Mouse (Mus musculus) cortical plate, adult 2 months (tissue): ENCODE results near the gene Tbc1d2b. TPM values are rescaled to one million over a fixed set of nuclear protein-coding genes. Genes with fewer than 3 reads are reported as not detected.

Experiments used
- H3K27ac ChIP-seq: fragments of 200-500 bp; 2 replicates; pipeline ENCODE4 v1.5.1; 2012; ENCODE audit warnings: low read length, control low read depth, inconsistent platforms; ENCODE audit not compliant: insufficient read depth
- H3K4me1 ChIP-seq: fragments of 200-500 bp; 2 replicates; pipeline ENCODE4 v1.6.1; 2011; ENCODE audit warnings: low read length; ENCODE audit not compliant: control insufficient read depth, insufficient read depth
- H3K4me3 ChIP-seq: fragments of 200-500 bp; 2 replicates; pipeline ENCODE4 v1.5.1; 2011; ENCODE audit warnings: mild to moderate bottlenecking, low read length, control low read depth; ENCODE audit not compliant: insufficient read depth
- CTCF ChIP-seq: fragments of 200-500 bp; IDR thresholded peaks from 2 replicates; pipeline ENCODE4 v1.5.1; 2011; ENCODE audit warnings: mild to moderate bottlenecking, control low read depth, low read length; ENCODE audit not compliant: insufficient read depth; ENCODE audit errors: extremely low read depth
- POLR2A ChIP-seq: fragments of 200-500 bp; IDR thresholded peaks from 2 replicates; pipeline ENCODE4 v1.6.1; 2011; ENCODE audit warnings: mild to moderate bottlenecking, low read length, control low read depth; ENCODE audit not compliant: insufficient read depth; ENCODE audit errors: extremely low read depth
- polyA plus RNA-seq: library from polyadenylated mRNA; depleted of rRNA; stranded (reverse); fragments of >200 nt; gene quantifications from 2 replicates; pipeline ENCODE4 v1.2.3, GENCODE M21; 2012

The Tbc1d2b gene
- polyA plus RNA-seq, 1 experiment = 11.4 TPM

DNA sequence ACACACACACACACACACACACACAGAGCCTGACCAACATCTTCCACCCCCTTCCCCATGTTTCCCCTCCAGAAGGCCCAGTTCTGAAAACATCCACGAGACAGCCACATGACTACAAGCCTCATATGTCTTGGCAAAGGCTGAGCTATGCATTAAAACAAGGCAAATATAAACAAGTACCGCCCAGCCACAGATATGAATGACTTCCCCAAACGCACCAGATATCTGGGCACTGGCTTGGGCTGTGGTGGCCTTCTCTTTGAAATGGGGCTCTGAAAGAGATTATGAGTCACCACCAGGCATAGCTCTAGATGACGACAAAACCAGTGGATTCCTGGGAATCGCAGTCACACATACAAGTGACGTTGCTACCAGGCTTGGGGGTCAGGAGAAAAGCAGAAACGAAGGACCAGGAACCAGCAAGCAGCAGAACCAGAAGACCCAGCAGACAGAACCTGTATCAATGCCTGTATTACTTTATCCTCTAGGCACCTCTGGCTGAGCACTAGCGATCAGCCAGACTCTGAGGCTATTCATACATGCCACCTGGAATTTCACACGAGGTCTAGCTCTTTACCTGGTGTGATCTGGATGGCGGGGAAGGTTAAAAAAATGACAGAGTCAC, 35.2 kb downstream of the Tbc1d2b start:
- Histone ChIP-seq H3K27ac (no peak overlapping the region), H3K4me1 (no peaks in the 10 kb centered on the region), H3K4me3 (no peak overlapping the region)
- no peak for TF ChIP-seq POLR2A
- TF ChIP-seq CTCF = no peak

DNA sequence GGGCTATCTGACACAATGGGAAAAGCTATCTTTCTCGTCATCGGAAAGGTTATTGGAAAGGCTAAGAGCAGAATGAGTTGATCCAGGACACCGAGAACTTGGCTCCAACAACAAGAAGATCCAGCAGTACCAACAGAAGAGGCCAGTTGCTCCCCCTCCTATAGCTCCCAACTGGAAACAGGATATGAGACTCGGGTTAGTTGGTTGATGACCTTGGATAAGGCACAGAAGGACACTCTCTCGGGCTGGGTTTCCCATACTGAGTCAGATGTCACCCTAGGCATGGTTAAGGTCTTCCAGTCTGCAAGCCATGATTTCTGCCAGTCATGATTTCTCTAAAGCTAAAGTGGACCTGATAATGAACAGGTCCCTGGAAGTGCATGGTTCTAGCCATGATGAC, 35.8 kb downstream of the Tbc1d2b start:
- no peak overlapping the region for H3K4me3 ChIP-seq
- H3K27ac ChIP-seq = no peak overlapping the region
- H3K4me1 ChIP-seq = no peaks in the 10 kb centered on the region
- TF ChIP-seq CTCF (no peak), POLR2A (no peak)

DNA sequence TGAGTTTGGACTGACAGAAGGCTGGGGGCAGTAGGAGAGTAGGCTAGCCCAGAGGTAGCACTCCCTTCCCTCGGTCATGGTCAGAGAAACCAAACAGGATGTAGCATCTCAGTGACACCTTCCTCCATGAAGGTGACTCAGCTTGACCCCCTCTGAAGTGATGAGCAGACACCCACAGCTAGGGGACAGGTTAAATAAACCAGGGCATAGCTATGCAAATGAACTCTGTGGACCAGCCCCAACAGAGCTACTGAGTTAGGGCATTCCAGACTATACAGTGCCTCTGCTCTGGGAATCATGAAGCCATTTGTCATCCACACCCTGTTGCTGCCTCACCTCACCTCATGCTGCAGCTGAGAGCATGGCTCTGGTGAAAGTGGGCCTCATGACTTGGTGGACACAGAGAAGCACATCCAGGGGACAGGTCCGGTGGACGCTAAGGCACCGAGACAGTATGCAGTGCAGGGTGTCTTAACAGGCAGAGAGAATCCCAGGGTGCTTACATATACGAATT, 36.6 kb downstream of the Tbc1d2b start:
- TF ChIP-seq POLR2A = no peak
- no peak for TF ChIP-seq CTCF
- no peak overlapping the region for H3K4me3 ChIP-seq
- H3K27ac ChIP-seq = no peak overlapping the region
- no peaks in the 10 kb centered on the region for H3K4me1 ChIP-seq

DNA sequence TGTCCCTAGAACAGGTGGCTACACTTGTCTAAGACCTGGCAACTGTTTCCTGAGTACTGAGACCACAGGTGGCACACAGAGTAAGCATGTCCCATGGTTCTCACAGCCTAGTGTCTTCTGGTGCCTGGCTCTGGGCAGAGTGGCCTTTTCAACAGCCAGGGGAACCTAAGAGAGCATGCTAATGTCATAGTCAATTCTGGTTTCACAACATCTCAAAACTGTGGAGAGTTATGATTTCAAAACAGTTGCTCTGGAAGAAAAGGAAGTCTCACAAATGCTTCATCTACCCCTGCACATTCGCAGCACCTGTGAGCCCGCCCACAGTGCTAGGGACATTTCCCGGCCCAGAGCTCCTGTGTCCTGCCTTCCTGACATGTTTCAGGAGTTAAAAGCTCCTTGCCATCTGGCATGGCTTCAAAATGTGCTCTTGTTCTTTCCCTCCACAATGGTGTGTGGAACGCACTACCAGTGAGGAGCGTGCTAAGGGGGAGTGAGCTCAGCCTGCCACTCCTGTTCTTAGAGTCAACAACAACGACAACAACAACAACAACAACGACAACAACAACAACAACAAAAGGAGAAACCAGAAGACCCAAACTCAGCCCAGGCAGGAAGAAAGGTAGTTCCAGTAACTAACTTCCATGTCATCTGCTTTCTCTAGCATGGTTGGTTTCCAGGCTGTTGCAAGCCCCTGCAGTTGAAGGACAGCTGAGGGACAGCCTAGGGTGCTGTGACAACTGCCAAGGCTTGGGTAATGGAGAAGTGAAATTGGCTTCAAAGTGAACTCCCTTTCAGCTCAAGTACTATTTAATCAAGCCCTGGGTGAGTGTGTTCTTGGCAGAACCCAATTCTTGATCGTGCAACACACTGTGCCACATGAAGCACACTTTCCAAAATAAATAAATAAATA, 37.6 kb downstream of the Tbc1d2b start:
- Histone ChIP-seq H3K4me3 (no peak overlapping the region), H3K27ac (no peak overlapping the region), H3K4me1 (no peaks in the 10 kb centered on the region)
- no peak for TF ChIP-seq CTCF

DNA sequence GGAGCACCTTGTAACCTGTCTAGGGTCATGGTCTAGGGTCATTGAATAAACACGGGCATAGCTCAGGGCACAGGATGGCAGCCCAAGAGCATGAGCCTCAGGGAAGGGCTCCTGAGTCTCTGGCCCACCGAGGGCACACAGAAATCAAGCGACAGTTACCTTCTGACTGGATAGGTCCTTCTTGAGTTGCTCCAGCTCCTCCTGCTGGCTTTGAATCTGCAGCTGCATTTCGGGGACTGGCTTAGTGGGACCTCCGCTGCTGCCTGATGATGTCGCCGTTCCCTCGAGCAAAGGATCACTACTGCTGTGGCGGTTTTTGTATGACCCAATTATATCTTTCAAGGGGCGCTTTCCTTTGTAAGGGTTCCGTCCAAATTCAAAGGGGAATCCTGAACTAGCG, 43.4 kb downstream of the Tbc1d2b start:
- H3K27ac ChIP-seq = no peak overlapping the region
- H3K4me1 ChIP-seq = peaks cover 7% of the 10 kb centered on the region
- no peak overlapping the region for H3K4me3 ChIP-seq
- TF ChIP-seq CTCF (peak; percentile 23; the same call in 1 of the 2 replicates), POLR2A (no peak)

DNA sequence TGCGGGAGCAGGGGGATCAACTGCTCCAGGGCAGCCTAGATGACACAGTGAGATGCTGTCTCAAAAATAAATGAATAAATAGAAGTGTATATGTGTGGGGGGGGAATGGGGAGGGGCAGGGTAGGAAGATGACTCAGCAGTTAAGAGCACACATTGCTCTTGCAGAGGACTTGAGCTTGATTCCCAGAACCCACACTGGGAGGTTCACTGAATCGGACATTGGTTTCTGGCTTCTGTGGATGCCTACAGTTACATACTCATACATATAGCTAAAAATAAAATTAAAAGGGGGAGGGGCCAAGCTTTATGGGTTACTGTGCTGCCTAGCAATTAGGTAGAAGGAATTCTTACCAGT, 43.9 kb downstream of the Tbc1d2b start:
- no peak for TF ChIP-seq POLR2A
- Histone ChIP-seq H3K4me3 (0 out of 2 replicates have a peak overlapping the region, but pooled peaks have one; percentile 6), H3K27ac (peak overlapping the region; percentile 73), H3K4me1 (peaks cover 7% of the 10 kb centered on the region)

GRCm38 (mm10) chr9:90226081-90226741, 44.4 kb downstream of the Tbc1d2b start:
- H3K4me1 ChIP-seq = peaks cover 7% of the 10 kb centered on the region
- H3K27ac ChIP-seq = peak overlapping the region; percentile 73
- TF ChIP-seq POLR2A (no peak), CTCF (no peak)
- 0 out of 2 replicates have a peak overlapping the region, but pooled peaks have one; percentile 12 for H3K4me3 ChIP-seq

- H3K27ac ChIP-seq = no peak overlapping the region
- H3K4me3 ChIP-seq = no peak overlapping the region
- H3K4me1 ChIP-seq = peaks cover 7% of the 10 kb centered on the region
- TF ChIP-seq POLR2A = no peak
- no peak for TF ChIP-seq CTCF
Measured at GRCm38 (mm10) chr9:90222275-90222674, 48.3 kb downstream of the Tbc1d2b start.

DNA sequence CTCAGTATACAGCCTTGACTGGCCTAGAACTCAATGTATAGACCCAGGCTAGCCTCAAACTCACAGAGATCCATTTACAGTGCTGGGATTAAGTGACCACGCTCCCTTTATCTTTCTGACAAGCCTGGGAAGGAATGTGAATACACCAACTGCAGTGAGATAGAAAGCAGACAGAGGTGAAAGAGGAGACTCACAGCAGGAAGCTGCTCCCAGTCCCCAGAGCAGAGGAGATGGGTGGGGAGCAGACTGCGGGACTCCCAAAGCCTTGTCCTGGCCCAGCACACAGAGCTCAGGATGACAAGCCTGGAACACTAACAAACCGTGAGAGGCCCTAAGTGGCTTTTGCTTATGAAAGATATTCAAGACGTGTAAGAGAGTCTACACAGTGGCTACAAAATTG, 53.1 kb downstream of the Tbc1d2b start:
- no peak for TF ChIP-seq POLR2A
- TF ChIP-seq CTCF = no peak
- no peak overlapping the region for H3K27ac ChIP-seq
- H3K4me1 ChIP-seq = peaks cover 1% of the 10 kb centered on the region; the same call in 1 of the 2 replicates
- no peak overlapping the region for H3K4me3 ChIP-seq
